Mouse (Mus musculus) layer of hippocampus, adult 11-12 months (tissue): Measurements from ENCODE around the gene Lfng.

Source experiments
- DNase-seq: peaks from one replicate; pipeline ENCODE4 v3.0.0; 2022; ENCODE audit warnings: low spot score

Gene Lfng

GRCm38 (mm10) chr5:140607001-140607835 is at the start of gene Lfng:
Gene Lfng (plus strand): TSS chr5:140607320.
- DNase-seq: peak; percentile 74

DNA sequence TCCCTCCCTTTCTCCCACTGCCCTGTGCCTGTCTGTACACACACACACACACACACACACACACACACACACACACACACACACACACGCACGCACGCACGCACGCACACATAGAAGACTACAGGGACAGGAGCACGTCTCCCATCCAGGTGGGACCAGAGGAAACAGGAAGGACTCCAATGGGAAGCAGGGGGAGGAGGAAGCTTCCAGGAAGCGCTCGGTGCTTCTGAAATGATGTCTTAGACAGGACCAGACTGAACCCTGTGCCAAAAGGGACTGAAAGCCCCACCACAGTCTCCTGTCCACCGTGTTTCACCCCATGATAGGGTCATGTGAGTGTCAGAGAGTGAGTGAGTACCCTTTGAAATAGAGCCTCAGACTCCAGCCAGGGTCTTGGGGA is 44.5 kb upstream of the Lfng start:
- DNase-seq: no peak

DNA sequence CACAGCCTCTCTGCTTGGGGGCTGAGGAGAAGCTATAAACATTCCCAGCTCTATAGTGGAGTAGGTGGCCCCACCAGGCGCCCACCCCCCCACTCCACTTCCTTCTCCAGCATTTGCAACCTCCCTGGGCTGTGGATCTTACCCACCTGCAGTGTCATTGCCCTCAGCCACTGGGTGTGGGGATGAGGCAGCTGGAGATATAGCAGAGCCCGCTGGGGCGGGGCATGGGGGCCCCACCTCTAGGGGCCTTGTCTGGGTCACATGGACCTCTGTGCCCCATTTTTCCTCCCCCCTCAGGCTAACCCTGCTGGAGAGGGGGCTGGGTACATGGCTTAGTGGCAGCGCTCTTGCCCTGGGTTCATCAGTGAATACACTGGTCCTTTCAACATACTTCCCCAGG is 42.2 kb upstream of the Lfng start, which contains the start of gene Grifin:
Grifin (minus strand) TSS at position 176 of the 400 bp plus-strand sequence.
- no peak for DNase-seq

GRCm38 (mm10) chr5:140565451-140565850 is 41.7 kb upstream of the Lfng start:
- DNase-seq: peak; percentile 31

DNA sequence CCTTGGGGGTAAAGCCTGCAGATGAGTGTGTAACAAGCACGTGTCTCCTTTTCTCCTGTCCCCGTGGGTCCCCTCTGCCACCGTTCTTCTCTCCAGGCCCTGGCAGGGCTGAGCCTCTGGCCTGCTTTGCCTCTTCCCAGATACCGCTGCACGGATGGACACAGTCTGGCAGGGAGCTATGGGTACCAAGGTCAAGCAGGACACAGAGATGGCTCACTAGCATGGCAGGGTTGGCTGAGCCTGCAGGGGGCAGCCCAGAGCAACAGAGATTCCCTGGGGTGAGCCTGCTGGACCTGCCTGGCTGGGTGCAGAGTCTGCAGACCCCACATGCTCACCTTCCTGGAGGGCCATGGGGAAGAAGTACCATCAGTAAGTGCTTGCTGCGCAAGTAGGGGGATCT is 41.3 kb upstream of the Lfng start:
- peak; percentile 59 for DNase-seq

DNA sequence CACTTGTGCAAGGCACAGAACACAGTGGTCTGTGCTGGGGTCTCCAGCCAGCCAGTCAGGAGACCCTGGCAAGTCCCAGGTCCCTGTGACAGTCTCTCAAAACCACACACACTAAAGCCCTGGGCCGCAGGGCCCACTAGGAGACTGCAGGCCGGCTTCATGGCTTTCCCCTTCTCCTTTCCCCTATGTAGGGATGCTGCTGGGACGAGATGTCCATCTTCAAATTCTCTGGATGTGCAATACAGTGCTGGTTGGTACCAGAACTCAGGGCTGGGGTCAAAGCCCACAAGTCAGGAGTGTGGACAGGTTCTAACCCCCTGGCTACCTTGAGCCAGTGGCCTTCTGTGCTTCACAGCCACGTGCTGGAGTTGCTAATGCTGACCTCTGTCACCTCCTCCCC is 40.8 kb upstream of the Lfng start:
- DNase-seq: no peak

DNA sequence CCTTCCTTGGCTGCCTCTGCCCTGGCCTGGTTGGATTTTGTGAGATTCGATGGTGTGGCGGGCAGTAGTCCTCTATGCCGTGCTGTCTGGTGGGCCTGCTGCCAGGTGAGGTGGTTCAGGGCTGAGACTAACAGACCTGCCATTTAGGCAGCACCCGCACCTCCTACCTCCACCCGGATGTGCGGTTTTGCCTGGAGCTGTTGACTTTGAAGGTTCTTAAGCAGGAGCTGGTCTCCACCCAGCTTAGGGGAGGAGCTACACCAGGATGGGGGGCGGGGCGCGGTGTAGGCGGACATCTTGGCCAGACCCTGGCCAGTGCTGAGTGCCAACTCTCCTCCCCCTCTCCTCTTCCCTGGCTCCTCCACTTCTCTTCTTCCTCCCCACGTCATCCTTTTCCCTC is 39.8 kb upstream of the Lfng start:
- DNase-seq: peak; percentile 40

GRCm38 (mm10) chr5:140567751-140568150 is 39.4 kb upstream of the Lfng start:
- DNase-seq: no peak

DNA sequence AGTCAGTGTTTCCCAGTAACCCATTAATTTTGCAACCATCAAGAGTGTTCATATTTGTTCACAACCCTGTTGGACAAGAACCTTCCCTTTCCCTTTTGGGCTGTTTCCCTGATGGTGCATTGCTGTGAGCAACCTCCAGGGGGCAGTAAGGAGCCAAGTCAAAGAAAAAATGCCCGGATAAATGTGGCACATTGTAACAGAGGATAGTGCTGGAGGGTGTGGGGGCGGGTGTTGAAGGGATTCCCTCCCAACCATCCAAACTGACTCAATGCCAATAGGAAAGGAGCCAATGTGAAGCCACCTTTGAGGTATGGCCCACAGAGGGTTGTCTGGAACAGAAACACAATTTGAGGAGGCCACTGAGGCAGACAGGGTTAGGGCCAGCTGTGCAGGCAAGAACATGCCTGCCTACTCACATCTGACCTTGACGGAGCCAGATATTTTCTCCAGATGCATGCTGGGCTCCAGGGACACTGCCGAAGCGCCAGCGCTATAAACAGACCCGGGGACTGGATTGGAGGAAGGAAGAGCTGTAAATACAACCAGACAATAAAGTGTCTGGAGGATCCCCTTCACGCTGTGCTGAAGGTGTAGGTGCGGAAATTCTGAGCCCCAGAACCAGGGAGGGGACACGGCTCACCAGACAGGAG is 38.7 kb upstream of the Lfng start:
- peak; percentile 47 for DNase-seq

DNA sequence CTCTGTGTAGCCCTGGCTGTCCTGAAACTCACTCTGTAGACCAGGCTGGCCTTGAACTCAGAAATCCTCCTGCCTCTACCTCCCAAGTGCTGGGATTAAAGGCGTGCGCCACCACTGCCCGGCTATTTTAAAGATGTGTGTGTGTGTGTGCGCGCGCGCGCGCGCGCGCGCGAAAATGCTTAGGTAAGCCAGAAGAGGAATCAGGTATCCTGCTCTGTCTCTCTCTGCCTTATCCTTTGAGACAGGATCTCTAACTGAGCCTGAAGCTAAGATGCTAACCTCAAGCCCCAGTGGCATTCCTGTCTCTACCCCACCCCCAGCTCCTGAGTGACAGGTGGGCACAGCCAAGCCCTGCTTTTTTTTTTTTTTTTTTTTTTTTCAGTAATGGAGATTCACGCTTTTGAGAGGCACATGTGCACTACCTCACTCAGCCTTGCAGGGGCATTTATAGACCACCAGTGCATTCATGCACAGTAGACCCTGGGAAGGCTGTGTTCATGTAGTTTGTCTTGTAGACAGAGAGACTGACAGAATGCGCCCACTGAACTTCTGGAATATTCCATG is 38.0 kb upstream of the Lfng start:
- no peak for DNase-seq

DNA sequence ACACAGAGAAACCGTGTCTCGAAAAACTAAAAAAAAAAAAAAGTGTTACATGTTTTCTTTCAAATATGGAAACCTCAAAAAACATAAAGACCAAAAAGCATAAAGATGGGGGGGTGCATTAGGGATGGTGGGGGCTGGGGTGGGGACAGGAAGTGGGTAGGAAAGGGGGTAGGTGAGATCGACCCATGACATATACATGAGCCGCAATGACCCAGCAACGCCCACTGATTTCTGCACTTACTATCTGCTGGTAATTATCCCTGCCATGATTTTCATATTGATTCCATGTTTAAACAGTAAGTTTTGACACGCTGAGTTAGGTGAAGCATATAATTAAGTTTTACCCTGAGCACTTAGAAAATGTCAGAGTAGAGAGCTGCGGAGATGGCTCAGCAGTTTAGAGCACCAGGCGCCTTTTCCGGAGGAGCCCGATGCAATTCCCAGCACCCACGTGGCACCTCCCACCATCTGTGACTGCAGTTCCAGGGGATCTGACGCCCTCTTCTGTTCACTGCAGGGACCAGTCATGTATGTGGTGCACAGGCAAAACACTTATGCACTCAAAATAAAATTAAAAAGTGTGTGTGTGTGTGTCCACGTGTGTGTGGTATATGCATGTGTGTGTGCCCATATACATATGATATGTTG is 36.8 kb upstream of the Lfng start:
- DNase-seq: no peak

DNA sequence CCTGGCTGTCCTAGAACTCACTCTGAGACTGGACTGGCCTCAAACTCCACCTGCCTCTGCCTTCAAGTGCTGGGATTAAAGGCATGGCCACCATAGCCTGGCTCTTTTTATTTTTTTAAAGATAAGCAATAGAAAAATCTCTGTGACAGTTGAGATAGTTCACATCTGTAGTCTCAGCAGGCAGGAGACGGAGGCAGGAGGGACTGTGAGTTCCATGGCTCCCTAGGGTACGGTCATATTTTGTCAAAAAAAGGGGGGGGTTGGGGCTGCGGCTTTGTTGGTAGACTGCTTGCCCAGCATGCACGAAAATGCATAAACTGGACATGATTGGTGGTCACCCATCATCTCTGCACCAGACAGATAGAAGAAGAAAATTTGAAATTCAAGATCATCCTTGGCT is 35.9 kb upstream of the Lfng start:
- DNase-seq: no peak

GRCm38 (mm10) chr5:140571673-140572072 is 35.4 kb upstream of the Lfng start:
- DNase-seq: peak; percentile 15

- no peak for DNase-seq
Observed at GRCm38 (mm10) chr5:140572611-140573010, 34.5 kb upstream of the Lfng start.

GRCm38 (mm10) chr5:140575381-140575866 is 31.7 kb upstream of the Lfng start:
- DNase-seq: no peak

DNA sequence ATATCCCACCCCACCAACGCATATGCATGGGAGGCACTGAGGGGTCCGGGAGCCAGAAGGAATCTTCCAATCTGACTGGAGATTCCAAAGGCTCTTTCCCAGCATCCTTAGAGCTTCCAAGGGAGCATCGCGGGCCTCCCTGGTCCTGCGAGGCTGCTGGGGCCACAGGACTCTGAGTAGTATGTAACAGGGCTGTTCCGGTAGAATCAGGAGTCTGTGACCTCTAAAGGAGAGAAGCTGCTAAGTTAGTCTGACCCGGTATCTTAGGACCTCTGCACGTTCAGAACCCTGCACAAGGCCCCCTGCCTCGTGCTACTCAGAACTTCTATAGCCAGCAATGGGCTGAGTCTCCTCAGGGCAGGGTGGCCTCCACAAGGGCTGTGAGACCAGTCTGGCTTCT is 27.9 kb upstream of the Lfng start:
- DNase-seq: no peak

- no peak for DNase-seq
Observed at GRCm38 (mm10) chr5:140579771-140580170, 27.3 kb upstream of the Lfng start.

DNA sequence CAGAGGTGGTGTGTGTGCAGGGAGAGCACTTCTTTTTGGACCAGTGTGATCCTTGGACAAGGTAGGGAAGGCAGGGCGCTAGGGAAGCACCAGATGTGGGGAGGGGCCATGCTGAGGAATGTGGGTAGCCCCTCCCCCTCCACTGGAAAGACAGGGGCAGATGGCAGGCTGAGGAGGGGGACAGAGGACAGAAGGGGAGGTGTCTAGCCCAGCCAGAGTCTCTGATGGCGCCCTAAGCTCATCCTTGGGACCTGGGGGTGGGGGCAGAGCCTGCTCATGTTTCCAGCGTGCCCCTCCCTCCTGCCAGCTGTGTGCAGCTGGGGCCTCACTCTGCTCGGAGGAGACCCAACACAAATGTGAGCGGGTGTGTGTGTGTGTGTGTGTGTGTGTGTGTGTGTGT is 25.6 kb upstream of the Lfng start:
- no peak for DNase-seq

- DNase-seq: no peak
Observed at GRCm38 (mm10) chr5:140582995-140583731, 24.0 kb upstream of the Lfng start.

DNA sequence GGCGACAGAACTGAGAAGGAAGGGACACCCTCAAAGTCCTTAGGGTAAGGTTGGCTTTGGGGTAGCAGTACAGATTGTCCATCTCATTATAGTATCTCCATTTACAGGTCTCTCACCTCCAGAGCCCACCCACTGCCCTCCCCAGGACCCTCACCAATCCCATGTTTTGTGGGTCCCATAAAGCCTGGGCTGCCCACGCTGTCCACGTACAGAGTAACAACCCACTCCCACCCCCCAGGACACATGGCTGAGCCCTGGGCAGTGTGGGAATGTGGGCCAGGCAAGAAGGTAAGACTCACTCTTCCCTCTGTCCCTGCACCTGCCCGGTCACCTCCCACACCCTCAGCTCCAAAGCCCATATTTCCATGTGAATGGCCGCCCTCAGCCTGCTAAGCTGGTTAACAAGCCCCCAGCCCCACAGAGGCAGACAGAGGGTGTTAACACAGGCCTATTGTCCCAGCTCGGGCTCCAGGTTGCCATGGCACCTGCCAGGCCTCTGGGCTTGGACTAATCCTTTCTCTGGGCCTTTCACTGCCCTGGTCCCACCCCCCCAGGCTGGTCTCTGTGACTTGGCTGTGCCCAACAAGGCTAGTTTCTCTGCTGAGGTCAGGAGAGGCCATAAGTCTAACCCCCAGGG is 23.3 kb upstream of the Lfng start:
- DNase-seq: no peak

DNA sequence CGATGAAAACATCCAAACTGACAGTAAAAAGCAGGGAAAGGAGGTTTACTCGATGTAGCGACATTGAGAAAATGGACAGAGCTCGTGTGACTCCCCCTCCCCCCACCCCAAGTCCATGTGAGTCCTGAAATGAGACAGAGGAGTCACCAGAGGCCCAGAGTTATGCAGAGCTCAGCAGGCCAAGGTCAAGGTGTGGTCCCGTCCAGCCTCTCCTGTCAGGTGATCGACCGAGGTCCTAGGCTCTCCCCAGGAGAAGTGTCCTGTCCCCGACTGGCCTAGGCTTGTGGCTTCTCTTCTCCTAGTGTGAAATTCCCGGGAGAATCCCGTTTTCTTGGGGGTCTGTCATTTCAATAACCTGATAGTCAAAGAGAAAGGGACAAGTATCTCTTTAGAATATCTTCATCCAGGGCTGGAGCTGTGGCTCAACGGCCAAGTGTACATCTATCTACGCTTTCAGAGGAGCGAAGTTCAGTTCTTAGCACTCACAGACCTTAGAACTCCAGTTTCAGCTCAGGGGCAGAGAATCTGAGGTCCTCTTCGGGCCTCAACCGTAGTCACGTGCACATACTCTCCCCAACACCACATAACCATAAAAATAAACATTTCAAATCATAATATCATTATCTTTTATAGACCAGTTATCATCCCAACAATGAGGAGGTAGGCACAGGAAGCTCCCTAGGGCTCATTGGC is 17.9 kb upstream of the Lfng start:
- no peak for DNase-seq
